Mouse (Mus musculus): ENCODE data around the gene 5031439G07Rik. TPM values are rescaled to one million over a fixed set of nuclear protein-coding genes. Genes with fewer than 3 reads are reported as not detected.
A peak's percentile ranks its signal among the peaks of the same experiment; 100 is the strongest.

Gene 5031439G07Rik
- total and polyA plus RNA-seq, 3 experiments, result 19.6 to 61.0 TPM; not detected in 1

- no peaks in the 10 kb centered on the region for H3K27me3 ChIP-seq (ENCODE audit: control insufficient read depth in 1 of 2, insufficient read depth in 2 of 2, low read length in 2 of 2)
- peak overlapping the region in 1 of 2 experiments; percentile 38; a peak in 1 of 4 replicates for H3K4me3 ChIP-seq (ENCODE audit: control insufficient read depth in 1 of 2, insufficient read depth in 1 of 2, low read depth in 2 of 2, low read length in 2 of 2)
- H3K4me1 ChIP-seq (ENCODE audit: control insufficient read depth in 1 of 2, insufficient read depth in 2 of 2, low read length in 2 of 2), result no peaks in the 10 kb centered on the region
- DNase-seq (ENCODE audit: low read depth, low spot score), result peak; percentile 78
- peak overlapping the region; percentile 40 for H3K9ac ChIP-seq (ENCODE audit: control insufficient read depth, low read depth, low read length, poor library complexity, severe bottlenecking)
- TF ChIP-seq CTCF (IDR thresholded peaks at IDR 0.05 in 2 of 3, conservative IDR thresholded peaks at IDR 0.05 in 1 of 3; ENCODE audit: control insufficient read depth in 1 of 3, insufficient read depth in 1 of 3, low read depth in 2 of 3, low read length in 3 of 3, poor library complexity in 1 of 3, severe bottlenecking in 1 of 3) (peak; percentile 84 to 95 (median 95)), TAL1 (IDR thresholded peaks at IDR 0.05; ENCODE audit: low read length) (no peak), ZC3H11A (IDR thresholded peaks at IDR 0.05; ENCODE audit: low read depth, low read length) (peak; percentile 79), ZNF384 (IDR thresholded peaks at IDR 0.05; ENCODE audit: low read depth, low read length) (no peak), NRF1 (IDR thresholded peaks at IDR 0.05; ENCODE audit: insufficient read depth, low read depth, low read length, poor library complexity, severe bottlenecking) (no peak), RAD21 (IDR thresholded peaks at IDR 0.05; ENCODE audit: low read depth, low read length) (peak; percentile 90), MYC (IDR thresholded peaks at IDR 0.05; ENCODE audit: low read depth, low read length) (0 out of 2 replicates have a peak, but pooled peaks have one; percentile 49), MAZ (IDR thresholded peaks at IDR 0.05; ENCODE audit: low read depth, low read length) (0 out of 2 replicates have a peak, but pooled peaks have one; percentile 37), MAFK (IDR thresholded peaks at IDR 0.05; ENCODE audit: borderline replicate concordance, low read depth, low read length) (no peak), SMC3 (IDR thresholded peaks at IDR 0.05; ENCODE audit: low read depth, low read length) (peak; percentile 95), HCFC1 (IDR thresholded peaks at IDR 0.05; ENCODE audit: low read depth, low read length) (no peak), JUND (IDR thresholded peaks at IDR 0.05; ENCODE audit: low read depth, low read length) (no peak), KAT2A (conservative IDR thresholded peaks at IDR 0.05; ENCODE audit: low read depth, low read length) (no peak), MAX (IDR thresholded peaks at IDR 0.05; ENCODE audit: low read length) (peak; percentile 54; the same call in 1 of the 2 replicates)
- no peaks in the 10 kb centered on the region for H3K79me2 ChIP-seq (ENCODE audit: control insufficient read depth, insufficient read depth, low read length, poor library complexity)
- no peaks in the 10 kb centered on the region for H3K36me3 ChIP-seq (ENCODE audit: control insufficient read depth in 1 of 2, insufficient read depth in 2 of 2, low read length in 2 of 2)
- no peak overlapping the region for H3K27ac ChIP-seq (ENCODE audit: control insufficient read depth, low read depth, low read length)
- no peaks in the 10 kb centered on the region for H3K9me3 ChIP-seq (replicated peaks; ENCODE audit: insufficient read depth, low read length)
Measured at GRCm38 (mm10) chr15:85000984-85001982, 12.9 kb upstream of the 5031439G07Rik start.

GRCm38 (mm10) chr15:84999911-85000310, 11.6 kb upstream of the 5031439G07Rik start:
- no peak for DNase-seq (ENCODE audit: low read depth, low spot score)
- Histone ChIP-seq H3K27ac (ENCODE audit: control insufficient read depth, low read depth, low read length) (no peak overlapping the region), H3K4me1 (ENCODE audit: control insufficient read depth in 1 of 2, insufficient read depth in 2 of 2, low read length in 2 of 2) (peaks cover 0 to 4% of the 10 kb centered on the region in 2 experiments; a peak in 3 of 4 replicates), H3K9me3 (replicated peaks; ENCODE audit: insufficient read depth, low read length) (no peaks in the 10 kb centered on the region), H3K36me3 (ENCODE audit: control insufficient read depth in 1 of 2, insufficient read depth in 2 of 2, low read length in 2 of 2) (peaks cover 0 to 2% of the 10 kb centered on the region in 2 experiments; a peak in 1 of 4 replicates), H3K9ac (ENCODE audit: control insufficient read depth, low read depth, low read length, poor library complexity, severe bottlenecking) (no peak overlapping the region), H3K79me2 (ENCODE audit: control insufficient read depth, insufficient read depth, low read length, poor library complexity) (no peaks in the 10 kb centered on the region), H3K27me3 (ENCODE audit: control insufficient read depth in 1 of 2, insufficient read depth in 2 of 2, low read length in 2 of 2) (no peaks in the 10 kb centered on the region), H3K4me3 (ENCODE audit: control insufficient read depth in 1 of 2, insufficient read depth in 1 of 2, low read depth in 2 of 2, low read length in 2 of 2) (no peak overlapping the region)
- TF ChIP-seq GATA1 (IDR thresholded peaks at IDR 0.05; ENCODE audit: low read depth, low read length), result no peak

All from MEL (cell line).